Mouse (Mus musculus) cerebellum, postnatal 25 days (tissue): Measurements from ENCODE around the gene Stk11ip.
A peak's percentile ranks its signal among the peaks of the same experiment; 100 is the strongest.

Experiments used
- DNase-seq, 2 experiments: peaks; one replicate each; pipeline ENCODE4 v3.0.0; 2021; ENCODE audit warnings: mixed read lengths in 2 of 2

Gene Stk11ip

GRCm38 (mm10) chr1:75504256-75505045 is 16.9 kb upstream of the Stk11ip start:
- no peak for DNase-seq

DNA sequence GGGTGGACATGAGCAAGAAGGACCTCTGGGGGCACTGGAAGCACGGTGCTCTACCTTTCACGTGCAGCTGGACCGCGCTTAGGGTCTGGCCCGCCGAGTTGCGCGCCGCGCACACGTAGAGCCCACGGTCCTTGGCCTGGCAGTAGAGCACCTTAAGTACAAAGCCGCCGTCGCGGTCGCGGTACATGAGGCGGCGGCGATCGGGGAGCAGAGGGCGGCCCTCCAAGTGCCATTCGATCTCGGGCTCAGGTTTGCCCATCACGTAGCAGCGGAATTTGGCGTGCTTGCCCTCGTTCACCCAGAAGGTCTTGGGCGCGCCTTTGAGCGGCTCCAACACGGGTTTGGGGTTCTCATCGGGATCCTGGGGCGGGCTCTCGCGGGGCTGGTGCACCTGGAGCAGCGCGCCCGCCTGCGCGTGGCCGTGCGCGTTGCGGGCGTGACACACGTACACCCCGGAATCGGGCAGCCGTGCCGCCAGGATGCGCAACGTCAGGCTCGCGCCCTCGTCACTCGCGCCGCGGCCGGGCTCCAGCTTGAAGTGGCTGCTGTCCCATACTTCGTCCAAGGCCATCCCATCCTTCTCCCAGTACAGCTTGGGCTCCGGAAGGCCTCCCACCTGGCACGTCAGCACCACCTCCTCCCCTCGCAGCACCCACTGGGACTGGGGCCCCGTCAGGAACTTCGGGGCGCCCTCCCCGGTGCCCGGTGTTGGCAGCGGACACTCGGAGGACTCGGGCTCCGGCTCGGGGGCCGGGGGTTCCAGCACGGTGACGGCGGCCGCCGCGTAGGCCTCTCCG is 16.0 kb upstream of the Stk11ip start:
- DNase-seq, result peak; percentile 93 to 94

DNA sequence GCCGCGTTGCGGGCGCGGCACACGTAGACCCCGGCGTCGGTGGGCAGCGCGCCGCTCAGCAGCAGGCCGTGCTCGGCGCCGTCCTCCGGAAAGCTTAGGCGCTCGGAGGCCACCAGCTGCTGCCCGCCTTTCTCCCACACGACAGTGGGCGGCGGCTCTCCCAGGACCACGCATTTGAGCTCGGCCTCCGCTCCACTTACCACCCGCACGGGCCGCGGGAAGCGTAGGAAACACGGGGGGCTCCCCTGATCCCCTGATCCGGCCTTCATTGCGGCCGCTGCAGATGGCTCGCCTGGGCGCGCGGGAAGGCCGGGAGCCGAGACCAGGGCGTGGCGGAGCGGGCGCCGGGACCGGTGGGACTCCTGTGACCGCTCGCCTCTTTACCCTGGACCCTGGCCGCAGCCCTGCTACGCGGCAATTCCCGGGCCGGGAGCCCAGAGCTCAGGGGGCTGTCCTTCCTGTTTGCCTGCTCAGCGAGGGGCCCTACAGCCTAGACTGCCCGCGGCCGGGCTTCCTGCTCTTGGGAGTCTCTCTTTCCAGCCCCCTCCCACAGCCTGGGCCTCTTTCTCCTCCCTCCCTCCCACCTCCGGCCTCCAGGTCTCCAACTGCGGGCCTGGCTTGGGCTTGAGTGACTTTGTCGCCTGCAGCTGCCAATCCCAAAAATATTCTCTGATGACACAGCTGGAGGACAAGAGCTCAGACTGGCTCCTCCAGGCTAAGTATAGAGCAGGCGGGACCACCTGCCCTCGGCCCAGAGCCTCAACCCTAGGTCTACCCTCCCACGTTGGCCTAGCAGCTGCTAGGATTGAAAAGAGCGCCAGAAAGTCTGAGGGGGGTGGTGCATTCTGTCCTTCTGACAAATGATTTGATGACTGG is 15.1 kb upstream of the Stk11ip start, which contains the start of gene Obsl1:
Obsl1 (minus strand) TSS at position 497 of the 876 bp plus-strand sequence.
- DNase-seq, result peak; percentile 73 to 76

- peak in 1 of 2 experiments; percentile 43 for DNase-seq
Measured at GRCm38 (mm10) chr1:75507006-75507405, 14.3 kb upstream of the Stk11ip start, which contains the start of gene Inha. Gene Inha (plus strand): TSS chr1:75507077.

GRCm38 (mm10) chr1:75509586-75509985 is 11.7 kb upstream of the Stk11ip start:
- peak in 1 of 2 experiments; percentile 53 for DNase-seq

- DNase-seq, result no peak
Measured at GRCm38 (mm10) chr1:75510154-75510553, 11.2 kb upstream of the Stk11ip start.

DNA sequence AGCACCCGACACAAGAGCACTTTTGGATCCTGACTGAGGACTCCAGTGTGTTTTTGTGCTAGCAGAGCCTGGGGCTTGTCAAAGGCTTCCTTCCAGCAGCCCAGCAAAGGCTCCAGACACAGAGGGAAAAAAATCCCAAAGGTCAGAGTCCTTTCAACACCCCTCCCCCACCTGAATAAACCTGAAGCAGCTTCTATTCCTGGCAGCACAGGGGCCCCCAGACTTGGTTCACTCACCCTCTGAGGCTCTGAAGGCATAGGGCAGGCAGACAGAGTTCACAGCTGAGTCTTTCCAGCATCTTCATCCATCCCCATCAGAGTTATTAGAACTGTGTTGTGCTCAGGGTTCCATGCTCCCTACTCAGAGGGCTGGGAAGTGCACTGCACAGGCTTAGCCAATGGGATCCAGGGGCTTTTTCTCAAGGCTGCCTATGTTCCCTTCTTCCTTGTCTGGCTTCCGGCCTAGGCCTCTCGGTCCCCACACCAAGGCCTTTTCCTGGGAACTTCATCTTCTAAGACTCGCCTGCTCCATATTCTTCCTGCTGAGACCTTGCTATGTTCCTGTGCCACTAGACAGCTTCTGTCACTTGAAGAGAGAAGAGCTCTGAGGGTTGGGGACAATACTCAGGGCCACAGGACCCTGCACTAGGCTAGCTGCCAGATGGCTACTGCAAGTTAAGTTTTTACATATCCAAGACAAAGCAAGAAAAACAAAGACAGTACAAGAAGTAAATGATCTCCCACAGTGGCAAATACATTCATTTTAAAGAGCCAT is 9.7 kb upstream of the Stk11ip start:
- no peak for DNase-seq

- no peak for DNase-seq
Measured at GRCm38 (mm10) chr1:75512550-75512949, 8.8 kb upstream of the Stk11ip start.

GRCm38 (mm10) chr1:75516703-75517380 is 4.5 kb upstream of the Stk11ip start:
- no peak for DNase-seq

GRCm38 (mm10) chr1:75517984-75518383 is 3.3 kb upstream of the Stk11ip start:
- DNase-seq, result no peak

- no peak for DNase-seq
Measured at GRCm38 (mm10) chr1:75518427-75518826, 2.9 kb upstream of the Stk11ip start.

DNA sequence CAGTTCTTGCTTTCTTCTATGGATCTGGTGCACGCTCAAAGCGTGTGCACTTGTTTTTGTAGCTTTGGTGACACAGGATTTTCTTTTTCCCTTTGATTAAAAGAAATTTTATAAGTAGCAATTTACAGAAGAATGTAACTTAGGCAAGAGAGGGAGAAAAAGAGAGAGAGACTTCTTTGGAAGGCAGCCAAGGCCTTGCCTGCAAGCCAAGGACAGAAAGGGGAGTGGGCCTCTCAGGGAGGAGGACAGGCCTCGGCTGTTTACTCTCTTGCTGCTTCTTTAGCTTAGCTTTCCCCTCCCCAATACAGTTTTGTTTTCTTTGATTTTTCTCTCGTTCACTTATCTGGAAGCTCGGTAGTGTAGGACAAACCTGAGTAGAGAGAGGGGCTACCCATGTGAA is 1.8 kb upstream of the Stk11ip start:
- DNase-seq, result no peak

GRCm38 (mm10) chr1:75524679-75525078 is 3.4 kb downstream of the Stk11ip start:
- no peak for DNase-seq

DNA sequence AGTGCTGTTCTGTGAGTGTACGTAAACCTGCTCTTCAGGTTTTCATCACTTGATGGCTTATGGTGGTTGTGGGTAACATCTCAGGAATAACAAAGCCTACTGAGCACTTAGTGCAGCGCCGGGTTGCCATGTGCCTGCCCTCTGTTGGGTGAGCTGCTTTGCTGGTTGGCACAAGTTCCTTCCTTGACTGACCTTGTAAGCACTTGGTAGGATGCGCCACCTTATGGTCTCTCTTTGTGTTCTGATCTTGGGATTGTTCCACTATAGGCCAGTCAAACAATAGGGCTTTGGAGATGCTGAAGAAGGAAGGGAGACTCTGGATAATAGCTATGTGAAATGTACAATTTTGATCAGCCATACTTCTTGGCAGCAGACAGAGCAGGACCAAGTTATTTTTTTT is 9.2 kb downstream of the Stk11ip start:
- no peak for DNase-seq

DNA sequence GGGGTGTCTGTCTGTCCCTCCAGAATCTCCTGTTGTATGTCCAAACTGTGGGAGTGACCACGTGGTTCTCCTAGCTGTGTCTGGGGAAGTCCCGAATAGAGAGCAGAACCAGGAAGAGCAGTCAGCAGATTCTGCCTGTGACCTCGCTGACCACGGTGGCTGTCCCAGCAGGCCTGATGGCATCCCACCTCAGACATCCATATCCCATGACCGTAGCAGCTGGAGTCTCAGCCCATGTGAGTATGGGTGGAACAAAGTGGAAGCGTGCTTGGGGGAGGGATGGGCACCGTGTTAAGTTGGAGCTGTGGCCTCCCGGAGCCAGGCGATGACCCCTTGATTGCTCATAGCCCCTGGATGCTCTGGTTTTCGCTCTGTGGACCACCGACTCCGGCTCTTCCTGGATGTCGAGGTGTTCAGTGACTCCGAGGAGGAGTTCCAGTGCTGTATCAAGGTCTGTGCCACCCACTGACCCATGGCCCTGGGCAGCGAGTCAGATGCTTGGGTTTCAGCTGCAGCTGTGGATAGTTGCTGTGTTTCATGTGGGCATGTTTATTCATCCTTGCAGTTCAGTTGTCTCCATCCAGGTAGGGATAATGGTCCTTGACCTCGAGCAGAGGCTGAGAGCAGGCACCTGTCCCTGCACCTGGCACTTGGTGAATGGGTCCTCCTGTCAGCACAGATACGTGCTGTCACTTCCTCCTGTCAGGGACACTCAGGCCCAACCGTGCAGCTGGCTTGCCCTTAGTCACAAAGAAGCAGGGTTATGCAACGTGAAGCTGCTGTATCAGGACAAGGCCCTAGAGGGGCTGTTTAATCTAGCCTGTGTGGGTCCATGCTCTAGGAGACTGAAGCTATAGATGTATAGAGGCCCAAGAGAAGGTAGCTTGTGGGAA is 11.2 kb downstream of the Stk11ip start:
- DNase-seq, result no peak

- DNase-seq, result no peak
Measured at GRCm38 (mm10) chr1:75533325-75534252, 12.3 kb downstream of the Stk11ip start.

GRCm38 (mm10) chr1:75537587-75537986 is 16.3 kb downstream of the Stk11ip start:
- no peak for DNase-seq

DNA sequence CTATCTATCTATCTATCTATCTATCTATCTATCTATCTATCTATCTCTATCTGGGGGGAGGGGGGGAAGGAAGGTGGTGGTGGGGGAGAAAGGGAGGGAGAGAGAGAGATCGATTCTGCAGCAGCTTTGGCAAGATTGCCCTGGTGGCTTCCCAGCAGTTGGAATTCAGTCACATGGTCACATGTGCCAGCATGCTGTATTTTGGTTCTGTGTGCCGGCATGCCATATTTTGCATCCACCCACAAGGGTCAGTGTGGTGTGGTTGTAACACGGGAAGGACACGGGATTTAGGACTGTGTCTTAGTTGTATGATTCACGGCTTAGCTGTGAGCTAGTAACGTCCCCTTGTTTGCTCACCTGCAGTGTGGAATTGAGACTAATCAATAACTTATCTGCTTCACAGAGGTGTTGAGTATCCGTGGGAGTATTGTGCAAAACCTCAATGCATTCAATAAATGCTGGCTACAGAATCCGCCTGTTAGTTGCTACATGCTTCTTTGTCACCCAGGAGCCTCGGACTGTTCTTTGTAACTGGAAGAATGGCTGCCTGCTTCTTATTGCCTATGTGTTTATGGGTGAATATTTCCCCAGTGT is 17.4 kb downstream of the Stk11ip start:
- no peak for DNase-seq

DNA sequence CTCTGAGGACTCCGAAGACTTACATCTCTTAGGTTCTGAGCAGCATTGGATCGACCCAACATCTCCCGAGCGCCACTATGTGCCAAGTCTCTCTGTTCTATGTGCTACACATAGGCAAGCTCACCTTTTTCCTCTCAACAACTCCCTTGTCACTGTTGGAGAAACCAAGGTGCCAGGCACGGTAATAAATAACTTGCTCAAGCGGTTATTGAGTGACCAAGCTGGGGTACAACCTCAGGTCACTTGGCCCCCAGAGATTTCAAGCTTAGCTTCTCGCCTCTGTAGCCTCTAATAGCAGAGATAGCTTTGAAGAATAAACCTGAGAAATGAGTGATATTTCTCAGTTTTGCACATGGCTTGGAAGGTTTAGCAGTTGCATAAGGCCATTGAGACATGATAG is 20.2 kb downstream of the Stk11ip start:
- no peak for DNase-seq
